ENCODE assay signal across 8 mouse cellular contexts in genomic region chr9:121313656-121314374, GRCm38 (mm10). TPM values are rescaled to one million over a fixed set of nuclear protein-coding genes. Genes with fewer than 3 reads are reported as not detected.
DNase-seq lines count a peak whose midpoint lies in the region; ATAC-seq and TF ChIP-seq lines count a peak whose summit lies in the region.

No protein-coding gene starts in this region.

- H3K4me1 ChIP-seq in embryonic fibroblast, embryonic 13.5 days (ENCODE audit: control insufficient read depth, insufficient read depth, low read length) = peaks cover 12% of the 10 kb centered on the region
- H3K4me1 ChIP-seq in heart, embryonic 14.5 days (ENCODE audit: control insufficient read depth in 2 of 2, insufficient read depth in 2 of 2, low read length in 2 of 2) = peaks cover 51 to 79% of the 10 kb centered on the region in 2 experiments
- H3K4me1 ChIP-seq in kidney, postnatal 0 days (replicated peaks; ENCODE audit: insufficient read depth, low read length) = peaks cover 33% of the 10 kb centered on the region
- H3K4me1 ChIP-seq in lung, embryonic 15.5 days = peaks cover 66% of the 10 kb centered on the region
- peaks cover 64% of the 10 kb centered on the region for H3K4me1 ChIP-seq in neural tube, embryonic 15.5 days

- H3K4me3 ChIP-seq in embryonic fibroblast, embryonic 13.5 days (ENCODE audit: insufficient read depth, low read length) = peak overlapping the region; percentile 45
- H3K4me3 ChIP-seq in heart, embryonic 14.5 days (ENCODE audit: control insufficient read depth in 1 of 2, insufficient read depth in 1 of 2, low read depth in 1 of 2, low read length in 2 of 2) = peak overlapping the region; percentile 28 to 37
- H3K4me3 ChIP-seq in kidney, postnatal 0 days (replicated peaks; ENCODE audit: low read depth, low read length) = peak overlapping the region; percentile 16
- H3K4me3 ChIP-seq in lung, embryonic 15.5 days = peak overlapping the region; percentile 14
- H3K4me3 ChIP-seq in neural tube, embryonic 15.5 days (replicated peaks) = peak overlapping the region; percentile 13

- 1% methylated on average over 21 of the region's 21 CpGs for WGBS in heart, embryonic 14.5 days
- WGBS in kidney, postnatal 0 days = 2% methylated on average over 21 of the region's 21 CpGs
- WGBS in lung, embryonic 15.5 days = 1% methylated on average over 21 of the region's 21 CpGs
- WGBS in neural tube, embryonic 15.5 days = 1% methylated on average over 21 of the region's 21 CpGs

- TF ChIP-seq CTCF in embryonic fibroblast, embryonic 13.5 days (IDR thresholded peaks at IDR 0.05; ENCODE audit: borderline replicate concordance, insufficient read depth, low read length) = no peak
- TF ChIP-seq CTCF in kidney, postnatal 0 days (IDR thresholded peaks at IDR 0.05; ENCODE audit: low read depth) = no peak

- no peaks in the 10 kb centered on the region for H3K9me3 ChIP-seq in heart, embryonic 14.5 days (ENCODE audit: control insufficient read depth, low read length)
- H3K9me3 ChIP-seq in kidney, postnatal 0 days (replicated peaks; ENCODE audit: low read length) = no peaks in the 10 kb centered on the region
- H3K9me3 ChIP-seq in lung, embryonic 15.5 days = no peaks in the 10 kb centered on the region
- H3K9me3 ChIP-seq in neural tube, embryonic 15.5 days (replicated peaks) = no peaks in the 10 kb centered on the region

- peak; percentile 86 for ATAC-seq in heart, embryonic 14.5 days (ENCODE audit: insufficient number of reproducible peaks, insufficient read depth, low FRiP score, low read depth)
- peak; percentile 70; the same call in 1 of the 2 replicates for ATAC-seq in kidney, postnatal 0 days (replicated peaks; ENCODE audit: low FRiP score, low read depth)
- ATAC-seq in lung, embryonic 15.5 days (ENCODE audit: borderline replicate concordance, extremely low read depth, low FRiP score, low TSS enrichment) = peak; percentile 86
- peak; percentile 58; the same call in 1 of the 2 replicates for ATAC-seq in neural tube, embryonic 15.5 days (ENCODE audit: low FRiP score)

- peak; percentile 74 for TF ChIP-seq POLR2A in embryonic fibroblast, embryonic 13.5 days (IDR thresholded peaks at IDR 0.05; ENCODE audit: low read depth, low read length)

- H3K36me3 ChIP-seq in heart, embryonic 14.5 days (ENCODE audit: control insufficient read depth, insufficient read depth, low read length) = peaks cover 7% of the 10 kb centered on the region; the same call in 1 of the 2 replicates
- 0 out of 2 replicates have a peak, but pooled peaks cover 3% of the 10 kb centered on the region for H3K36me3 ChIP-seq in kidney, postnatal 0 days (ENCODE audit: insufficient read depth, low read length)
- H3K36me3 ChIP-seq in lung, embryonic 15.5 days = no peaks in the 10 kb centered on the region
- no peaks in the 10 kb centered on the region for H3K36me3 ChIP-seq in neural tube, embryonic 15.5 days

- H3K4me2 ChIP-seq in heart, embryonic 14.5 days (ENCODE audit: low read length) = peak overlapping the region; percentile 74
- peak overlapping the region; percentile 68 for H3K4me2 ChIP-seq in kidney, postnatal 0 days (ENCODE audit: low read length)
- peak overlapping the region; percentile 50 for H3K4me2 ChIP-seq in lung, embryonic 15.5 days
- H3K4me2 ChIP-seq in neural tube, embryonic 15.5 days = peak overlapping the region; percentile 57

- H3K27ac ChIP-seq in embryonic fibroblast, embryonic 13.5 days (ENCODE audit: insufficient read depth, low read length) = peak overlapping the region; percentile 92
- peak overlapping the region; percentile 95 to 97 for H3K27ac ChIP-seq in heart, embryonic 14.5 days (replicated peaks in 1 of 2; ENCODE audit: control insufficient read depth in 1 of 2, insufficient read depth in 1 of 2, low read depth in 2 of 2, low read length in 2 of 2)
- peak overlapping the region; percentile 93 for H3K27ac ChIP-seq in kidney, postnatal 0 days
- H3K27ac ChIP-seq in lung, embryonic 15.5 days = peak overlapping the region; percentile 89
- H3K27ac ChIP-seq in neural tube, embryonic 15.5 days (replicated peaks) = peak overlapping the region; percentile 87

- H3K27me3 ChIP-seq in heart, embryonic 14.5 days (ENCODE audit: control insufficient read depth, insufficient read depth, low read length) = no peaks in the 10 kb centered on the region
- no peaks in the 10 kb centered on the region for H3K27me3 ChIP-seq in kidney, postnatal 0 days (ENCODE audit: insufficient read depth, low read length)
- H3K27me3 ChIP-seq in lung, embryonic 15.5 days = no peaks in the 10 kb centered on the region
- H3K27me3 ChIP-seq in neural tube, embryonic 15.5 days (replicated peaks) = no peaks in the 10 kb centered on the region

- DNase-seq in 3T3-L1 (ENCODE audit: low read depth, low spot score) (peak; percentile 97), ZHBTc4 (ENCODE audit: low read depth, low spot score) (peak; percentile 97)
- DNase-seq in kidney, postnatal 0 days (ENCODE audit: low spot score) = peak; percentile 97
- DNase-seq in thymus, postnatal 4 days = peak; percentile 69

- peak overlapping the region; percentile 76 for H3K9ac ChIP-seq in heart, embryonic 14.5 days (ENCODE audit: low read length)
- 0 out of 2 replicates have a peak overlapping the region, but pooled peaks have one; percentile 0 for H3K9ac ChIP-seq in kidney, postnatal 0 days (ENCODE audit: low read depth, low read length)
- no peak overlapping the region for H3K9ac ChIP-seq in lung, embryonic 15.5 days
- H3K9ac ChIP-seq in neural tube, embryonic 15.5 days (replicated peaks) = peak overlapping the region; percentile 28; the same call in 1 of the 2 replicates

RNA-seq across cellular contexts. Expression of gene Trak1, which starts 16.5 kb away (rescaled TPM):
- polyA plus RNA-seq in embryonic fibroblast, embryonic 13.5 days (2011; ENCODE audit: insufficient read length, low read depth, missing spikeins) = 38.4 and 41.5 TPM in 2 replicates
- polyA plus RNA-seq in heart, embryonic 14.5 days (2014; fragmentation: Nextera tagmentation; extraction: Ambion mirVana) = 41.3 and 42.1 TPM in 2 replicates
- polyA plus RNA-seq in kidney, postnatal 0 days (2015; fragmentation: Nextera tagmentation; extraction: Ambion mirVana) = 11.6 and 13.0 TPM in 2 replicates
- 24.1 and 25.3 TPM in 2 replicates for polyA plus RNA-seq in lung, embryonic 15.5 days (2015; fragmentation: Nextera tagmentation; extraction: Ambion mirVana)
- 50.9 and 52.9 TPM in 2 replicates for polyA plus RNA-seq in neural tube, embryonic 15.5 days (2015; fragmentation: Nextera tagmentation; extraction: Ambion mirVana)

RNA-seq across cellular contexts. Expression of gene Ulk4, which starts 36.8 kb away (rescaled TPM):
- 2.5 and 4.6 TPM in 2 replicates for polyA plus RNA-seq in embryonic fibroblast, embryonic 13.5 days (2011; ENCODE audit: insufficient read length, low read depth, missing spikeins)
- 87.5 and 95.4 TPM in 2 replicates for polyA plus RNA-seq in heart, embryonic 14.5 days (2014; fragmentation: Nextera tagmentation; extraction: Ambion mirVana)
- 135 and 136 TPM in 2 replicates for polyA plus RNA-seq in kidney, postnatal 0 days (2015; fragmentation: Nextera tagmentation; extraction: Ambion mirVana)
- 149 and 164 TPM in 2 replicates for polyA plus RNA-seq in lung, embryonic 15.5 days (2015; fragmentation: Nextera tagmentation; extraction: Ambion mirVana)
- 62.5 and 71.2 TPM in 2 replicates for polyA plus RNA-seq in neural tube, embryonic 15.5 days (2015; fragmentation: Nextera tagmentation; extraction: Ambion mirVana)

Comparison
In these comparisons a context has a peak if more than half of its experiments do, and no peak if none do; other contexts are left out.
1. Peak in every context shown above with its lines: DNase-seq, ATAC-seq, H3K4me3 ChIP-seq and H3K27ac ChIP-seq.
2. RNA of gene Ulk4, which starts 36.8 kb away (polyA plus RNA-seq): 149 to 164 TPM in lung, embryonic 15.5 days, 135 to 136 TPM in kidney, postnatal 0 days, 87.5 to 95.4 TPM in heart, embryonic 14.5 days and 62.5 to 71.2 TPM in neural tube, embryonic 15.5 days; 2.5 to 4.6 TPM in embryonic fibroblast, embryonic 13.5 days; every median in the first group is over 10 times any median in the second.